Mouse (Mus musculus) left cerebral cortex, adult 6 months (tissue): ENCODE results near the gene Rpa2. TPM values are rescaled to one million over a fixed set of nuclear protein-coding genes. Genes with fewer than 3 reads are reported as not detected.

Source experiments
- long read RNA-seq, 2 experiments: library from polyadenylated mRNA; unstranded; transcript quantifications; one replicate each; pipeline ENCODE4 v2.0.0; 2019 to 2020
- polyA plus RNA-seq: library from polyadenylated mRNA; unstranded; fragments of <200 nt; fragmentation: Nextera tagmentation; gene quantifications from 2 replicates; pipeline ENCODE4 v1.2.3, GENCODE M21; 2021

Rpa2 gene
- polyA plus RNA-seq = 16.0 and 19.3 TPM in 2 replicates
- long read RNA-seq, experiment 1, transcript Rpa2-201 (9 exons, 1,813 nt) = major isoform, 99 of 101 reads
- long read RNA-seq, experiment 1, partial matches to known transcripts = 2 of 101 reads
- long read RNA-seq, experiment 1, other reads (novel, unspliced or antisense) = 0 of 101 reads
- long read RNA-seq, experiment 2, transcript Rpa2-201 (9 exons, 1,813 nt) = major isoform, 39 of 42 reads
- long read RNA-seq, experiment 2, partial matches to known transcripts = 3 of 42 reads
- long read RNA-seq, experiment 2, other reads (novel, unspliced or antisense) = 0 of 42 reads

GRCm38 (mm10) chr4:132767914-132768876, at the start of gene Rpa2:
Gene Rpa2, plus strand, starts transcription at chr4:132768332.

GRCm38 (mm10) chr4:132732148-132732684, 35.9 kb upstream of the Rpa2 start, which contains the start of gene Xkr8:
Gene Xkr8, minus strand, starts transcription at chr4:132732546.

GRCm38 (mm10) chr4:132756974-132757373, 11.2 kb upstream of the Rpa2 start, which contains the start of gene Smpdl3b:
Gene Smpdl3b, minus strand, starts transcription at chr4:132757252.

GRCm38 (mm10) chr4:132796196-132796886, 28.2 kb downstream of the Rpa2 start, which contains the start of gene Themis2:
Gene Themis2, minus strand, starts transcription at chr4:132796387.

Other genes with a start within 250 kb of the Rpa2 start
- gene Atpif1, start 234.7 kb upstream of the Rpa2 start, polyA plus RNA-seq = 1,769 and 1,771 TPM in 2 replicates
- 105 and 106 TPM in 2 replicates for gene Dnajc8, start 232.8 kb upstream of the Rpa2 start, polyA plus RNA-seq
- gene Ptafr, start 204.3 kb upstream of the Rpa2 start, polyA plus RNA-seq = 3.0 and 3.7 TPM in 2 replicates
- 17.1 and 25.1 TPM in 2 replicates for gene Eya3, start 129.3 kb upstream of the Rpa2 start, polyA plus RNA-seq
- 2.5 and 2.8 TPM in 2 replicates for gene Xkr8, start 35.8 kb upstream of the Rpa2 start, polyA plus RNA-seq
- 2.4 and 3.2 TPM in 2 replicates for gene Smpdl3b, start 11.1 kb upstream of the Rpa2 start, polyA plus RNA-seq
- gene Themis2, start 28.1 kb downstream of the Rpa2 start, polyA plus RNA-seq = 0.45 and 0.71 TPM in 2 replicates
- gene Ppp1r8, start 74.8 kb downstream of the Rpa2 start, polyA plus RNA-seq = 8.9 and 11.0 TPM in 2 replicates
- 83.5 and 102 TPM in 2 replicates for gene Stx12, start 116.2 kb downstream of the Rpa2 start, polyA plus RNA-seq
- gene Fam76a, start 154.2 kb downstream of the Rpa2 start, polyA plus RNA-seq = 34.3 and 41.1 TPM in 2 replicates
- 0.05 TPM in 1 of 2 replicates, not detected in the other for gene Fgr, start 205.8 kb downstream of the Rpa2 start, polyA plus RNA-seq
- 2.7 and 7.4 TPM in 2 replicates for gene Ahdc1, start 242.9 kb downstream of the Rpa2 start, polyA plus RNA-seq